Mouse (Mus musculus): Measurements from ENCODE around the gene Apoc2. TPM values are rescaled to one million over a fixed set of nuclear protein-coding genes. Genes with fewer than 3 reads are reported as not detected.

Gene Apoc2
- polyA plus RNA-seq, 2 experiments from 2014 or later, result not detected

DNA sequence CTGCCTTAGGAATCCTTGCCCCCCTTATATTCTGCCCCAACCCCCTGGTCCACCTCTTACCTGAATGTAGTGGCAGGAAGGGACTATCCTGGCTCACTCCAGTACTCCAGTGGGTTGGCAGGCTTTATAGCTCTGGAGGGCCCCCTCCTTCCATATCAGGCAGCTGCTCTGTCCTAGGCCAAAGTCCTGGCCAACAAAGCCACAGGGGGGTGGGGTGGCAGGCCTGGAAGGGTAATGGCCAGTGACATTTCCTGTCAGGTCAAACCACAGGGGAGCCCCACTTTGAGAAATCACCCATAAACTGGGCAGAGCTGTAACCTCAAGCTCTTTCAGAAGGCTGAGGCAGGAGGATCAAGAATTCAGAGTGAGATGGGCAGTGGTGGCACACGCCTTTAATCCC lies 1.1 kb downstream of the Apoc2 start:
- no peak for ATAC-seq

DNA sequence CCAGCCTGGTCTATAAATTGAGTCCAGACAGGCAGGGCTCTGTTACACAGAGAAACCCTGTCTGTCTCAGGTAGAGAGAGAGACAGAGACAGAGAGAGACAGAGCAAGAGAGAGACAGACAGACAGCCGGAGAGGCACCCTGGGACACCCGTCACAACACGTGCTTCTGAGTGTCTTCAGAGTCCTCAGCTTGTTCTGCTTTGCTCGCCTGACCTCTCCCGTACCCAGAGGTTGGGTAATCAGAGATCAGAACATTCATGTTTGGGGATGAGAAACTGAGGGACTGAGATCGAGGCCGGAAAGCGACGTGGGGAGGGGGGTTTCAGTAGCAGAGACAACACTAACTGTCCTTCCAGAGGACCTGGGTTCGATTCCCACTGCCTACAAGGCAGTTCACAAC lies 1.9 kb downstream of the Apoc2 start:
- ATAC-seq, result no peak

DNA sequence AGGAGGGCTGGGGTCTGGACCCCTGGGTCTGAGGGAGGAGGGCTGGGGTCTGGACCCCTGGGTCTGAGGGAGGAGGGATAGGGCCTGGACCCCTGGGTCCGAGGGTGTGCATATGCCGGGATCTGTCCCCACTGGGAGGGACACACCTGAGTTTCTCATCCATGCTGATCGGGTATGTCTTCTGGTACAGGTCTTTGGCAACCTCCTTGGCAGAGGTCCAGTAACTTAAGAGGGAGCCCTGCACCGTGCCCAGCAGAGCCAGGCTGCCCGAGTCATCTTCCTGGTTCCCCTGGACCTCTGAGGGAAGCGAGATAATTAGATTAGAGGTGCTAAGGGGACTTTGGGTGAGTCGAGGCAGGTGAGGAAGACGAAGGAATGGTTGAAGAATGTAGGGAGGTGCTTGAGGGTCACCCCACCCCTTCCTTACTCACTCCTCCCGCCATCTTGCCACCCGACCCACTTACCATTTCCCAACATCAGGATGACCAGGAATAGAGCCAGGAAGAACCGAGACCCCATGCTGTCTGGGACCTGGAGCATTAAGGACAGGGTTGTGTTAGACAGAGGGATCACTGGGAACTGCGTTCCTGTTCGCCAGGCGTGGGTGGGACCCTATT lies 4.5 kb downstream of the Apoc2 start:
- no peak for ATAC-seq

DNA sequence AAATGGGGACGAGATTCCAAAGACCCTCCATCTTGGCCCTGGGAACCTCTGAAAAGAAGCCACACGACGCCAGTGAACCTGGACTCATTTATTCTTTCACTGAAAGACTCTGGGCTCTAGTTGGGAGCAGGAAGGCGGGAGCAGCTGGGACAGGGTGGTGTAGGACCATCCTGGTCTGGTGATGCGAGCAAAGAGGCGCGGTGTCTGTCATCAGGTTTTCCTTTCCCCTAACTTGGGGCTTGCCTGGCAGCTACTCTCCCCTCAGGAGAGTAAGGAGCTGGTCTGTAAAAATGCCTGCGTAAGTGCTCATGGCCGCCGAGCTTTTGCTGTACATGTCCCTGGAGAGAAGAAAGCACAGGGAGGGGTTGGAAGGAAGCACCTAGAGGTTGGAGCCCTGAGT lies 6.2 kb downstream of the Apoc2 start:
- ATAC-seq, result no peak

DNA sequence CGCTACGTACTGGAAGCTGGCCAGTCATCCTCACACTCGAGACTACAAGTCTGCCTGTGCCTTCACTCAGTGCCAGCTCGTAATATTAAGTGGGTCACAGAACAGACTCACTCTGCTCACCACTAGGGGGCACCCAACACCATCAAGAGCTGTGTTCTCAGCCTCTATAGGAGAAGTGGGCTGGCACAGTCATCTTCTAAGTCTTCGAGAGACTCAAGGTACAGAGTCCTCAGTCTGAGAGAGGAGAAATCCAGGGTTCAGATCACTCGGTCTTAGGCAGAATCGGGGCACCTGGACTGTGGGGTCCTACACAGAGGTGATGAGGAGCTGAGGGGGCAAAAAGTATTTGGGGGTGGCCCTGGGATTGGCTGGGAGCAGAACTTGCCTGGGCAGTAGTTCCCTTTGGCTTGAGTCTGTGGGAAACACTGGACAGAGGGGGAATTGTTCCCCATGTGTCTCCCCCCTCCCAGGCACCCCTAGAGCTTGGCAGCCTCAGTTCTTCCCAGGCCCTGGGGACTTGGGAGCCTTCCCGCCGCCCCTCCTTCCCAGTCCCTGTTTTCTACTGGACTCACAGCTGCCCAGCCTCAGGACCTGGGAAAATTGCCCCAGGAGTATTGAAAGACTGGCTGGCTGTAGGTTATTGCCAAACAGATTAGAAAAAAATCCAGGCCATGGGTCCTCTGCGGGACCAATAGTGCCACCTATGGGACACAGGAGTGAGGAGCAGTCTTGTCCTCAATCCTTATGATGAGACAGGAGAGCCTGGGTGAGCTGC lies 8.6 kb downstream of the Apoc2 start:
- ATAC-seq, result peak; percentile 56

DNA sequence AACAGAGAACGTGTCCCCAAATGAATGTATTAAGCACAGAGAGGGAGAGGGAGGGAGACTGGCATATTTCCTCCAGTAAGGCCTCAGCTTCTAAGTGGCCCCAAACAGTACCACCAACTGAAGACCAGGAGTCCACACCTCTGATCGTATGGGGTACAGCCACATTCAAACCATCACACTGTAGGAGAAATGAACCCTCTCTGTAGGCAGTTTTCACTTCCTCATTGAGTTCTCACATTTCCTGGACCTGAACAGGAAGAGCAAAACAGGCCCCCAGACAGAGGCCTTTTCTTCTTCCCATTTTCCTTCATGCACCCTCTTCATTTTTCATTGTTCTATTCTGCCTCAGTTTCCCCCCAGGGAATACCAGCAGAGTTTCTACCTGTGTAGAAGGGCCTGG lies 10.3 kb downstream of the Apoc2 start:
- ATAC-seq, result no peak

DNA sequence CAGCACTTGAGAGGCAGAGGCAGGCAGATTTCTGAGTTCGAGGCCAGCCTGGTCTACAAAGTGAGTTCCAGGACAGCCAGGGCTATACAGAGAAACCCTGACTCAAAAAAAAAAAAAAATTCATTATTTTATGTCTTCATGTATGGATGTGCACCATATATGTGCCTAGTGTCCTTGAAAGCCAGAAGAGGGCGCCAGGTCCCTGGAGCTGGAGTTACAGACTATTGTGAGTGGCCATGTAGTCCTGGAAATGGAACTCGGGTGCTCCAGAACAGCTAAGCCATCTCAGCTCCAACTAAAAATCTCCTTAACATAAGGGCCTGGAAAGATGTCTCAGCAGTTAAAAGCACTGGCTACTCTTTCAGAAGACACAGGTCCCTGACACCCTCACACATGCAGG lies 11.0 kb downstream of the Apoc2 start:
- no peak for ATAC-seq

DNA sequence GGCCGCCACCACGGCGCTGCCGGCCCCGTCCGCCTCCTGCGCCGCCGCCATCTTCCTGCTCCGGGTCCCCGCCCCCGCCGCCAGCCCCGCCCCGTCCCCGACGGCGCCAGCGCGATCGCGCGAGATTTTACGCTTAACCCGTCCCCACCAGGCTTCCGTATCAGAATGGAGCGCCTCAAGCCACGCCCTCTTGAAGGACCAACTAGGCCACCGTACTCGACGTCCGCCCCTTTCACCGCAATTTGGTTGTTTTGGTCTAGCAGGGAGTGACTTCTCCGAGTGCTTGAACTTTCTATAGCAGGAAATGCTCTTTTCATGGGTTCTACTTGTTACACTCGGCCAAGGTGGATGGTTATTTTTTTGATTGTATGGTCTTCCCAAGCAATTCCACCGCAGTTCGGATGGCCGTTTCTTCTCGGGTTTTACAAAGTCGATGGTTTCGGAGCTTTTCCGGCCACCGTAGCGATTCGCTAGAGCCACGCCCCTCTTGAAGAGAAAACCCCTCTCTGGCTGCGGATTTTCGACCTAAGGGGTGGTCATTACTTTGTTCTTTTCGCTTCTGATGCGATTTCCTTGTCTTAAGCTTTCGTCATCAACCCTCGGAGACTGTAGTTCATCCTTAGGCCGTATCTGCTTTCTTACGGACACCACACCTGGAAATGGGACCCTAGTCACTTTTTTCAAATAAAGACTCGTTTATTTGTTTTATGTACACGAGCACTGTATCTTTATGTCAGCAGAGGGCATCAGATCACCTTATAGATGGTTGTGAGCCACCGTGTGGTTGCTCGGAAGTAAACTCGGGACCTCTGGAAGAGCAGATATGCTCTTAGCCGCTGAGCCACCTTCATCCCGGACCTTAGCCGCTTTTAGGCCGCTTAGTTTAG lies 12.5 kb downstream of the Apoc2 start, which contains the start of gene Clptm1:
TSS of gene Clptm1 (minus strand) at position 79 of the 887 bp plus-strand sequence.
- peak; percentile 64 for ATAC-seq

DNA sequence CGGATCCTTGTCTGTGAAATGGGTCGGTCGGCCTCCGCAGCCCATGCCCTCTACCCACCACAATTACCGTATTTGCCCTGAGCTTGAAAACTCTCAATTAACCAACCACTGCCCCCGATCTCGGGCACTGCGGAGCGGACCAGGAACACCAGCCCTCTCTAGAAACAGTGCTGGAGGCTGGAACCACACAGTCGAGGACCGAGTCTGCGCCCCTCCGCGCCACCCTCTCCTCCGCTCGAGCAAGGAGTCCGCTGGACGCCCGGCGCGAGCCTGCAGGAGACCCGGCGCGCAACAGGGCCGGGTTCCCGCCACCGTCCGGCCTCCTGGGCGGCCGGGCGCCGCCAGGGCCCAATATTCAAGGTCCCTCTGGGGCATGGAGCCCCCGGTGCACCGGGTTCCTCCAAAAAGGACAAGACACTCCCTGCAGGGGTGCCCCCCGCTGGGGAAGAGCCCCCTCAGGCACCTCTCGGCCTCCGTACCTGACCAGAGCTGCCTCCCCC lies 13.2 kb downstream of the Apoc2 start:
- ATAC-seq, result peak; percentile 6

DNA sequence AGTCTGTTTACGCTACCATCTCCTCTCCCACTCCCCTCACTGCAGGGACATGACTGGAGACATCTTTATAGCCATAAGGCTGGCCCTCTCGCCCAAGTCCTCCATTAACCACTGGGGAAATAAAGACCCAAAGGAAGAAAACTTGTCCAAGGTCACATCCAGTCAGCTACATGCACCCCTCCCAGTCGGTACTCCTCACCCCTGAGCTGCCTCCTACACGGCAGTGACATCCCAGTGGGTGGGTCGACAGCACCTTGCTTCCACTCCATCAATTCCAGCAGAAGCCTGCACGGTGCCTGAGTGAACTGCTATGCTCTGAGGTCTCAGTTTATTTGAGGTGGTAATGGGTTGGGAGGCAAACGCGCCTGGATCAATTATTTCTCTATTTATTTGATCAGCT lies 13.8 kb downstream of the Apoc2 start:
- ATAC-seq, result no peak

DNA sequence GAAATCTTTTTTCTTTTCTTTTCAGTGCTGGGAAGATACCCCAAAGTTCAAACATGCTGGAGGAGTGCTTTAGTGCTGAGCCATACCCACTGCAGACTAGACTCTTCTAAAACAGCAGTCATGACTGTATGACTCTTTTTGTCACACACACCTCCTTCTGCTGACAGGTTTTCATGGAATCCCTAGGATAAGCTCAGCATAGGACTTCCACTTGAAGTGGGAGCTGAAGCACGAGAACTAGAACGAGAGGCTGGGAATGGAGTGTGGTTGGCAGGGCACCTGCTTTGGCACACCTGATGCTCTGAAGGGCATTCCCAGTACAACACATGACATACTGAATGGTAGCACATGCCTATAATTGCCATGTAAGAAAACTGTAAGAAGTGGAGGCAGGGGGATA lies 25.1 kb downstream of the Apoc2 start:
- ATAC-seq, result no peak

DNA sequence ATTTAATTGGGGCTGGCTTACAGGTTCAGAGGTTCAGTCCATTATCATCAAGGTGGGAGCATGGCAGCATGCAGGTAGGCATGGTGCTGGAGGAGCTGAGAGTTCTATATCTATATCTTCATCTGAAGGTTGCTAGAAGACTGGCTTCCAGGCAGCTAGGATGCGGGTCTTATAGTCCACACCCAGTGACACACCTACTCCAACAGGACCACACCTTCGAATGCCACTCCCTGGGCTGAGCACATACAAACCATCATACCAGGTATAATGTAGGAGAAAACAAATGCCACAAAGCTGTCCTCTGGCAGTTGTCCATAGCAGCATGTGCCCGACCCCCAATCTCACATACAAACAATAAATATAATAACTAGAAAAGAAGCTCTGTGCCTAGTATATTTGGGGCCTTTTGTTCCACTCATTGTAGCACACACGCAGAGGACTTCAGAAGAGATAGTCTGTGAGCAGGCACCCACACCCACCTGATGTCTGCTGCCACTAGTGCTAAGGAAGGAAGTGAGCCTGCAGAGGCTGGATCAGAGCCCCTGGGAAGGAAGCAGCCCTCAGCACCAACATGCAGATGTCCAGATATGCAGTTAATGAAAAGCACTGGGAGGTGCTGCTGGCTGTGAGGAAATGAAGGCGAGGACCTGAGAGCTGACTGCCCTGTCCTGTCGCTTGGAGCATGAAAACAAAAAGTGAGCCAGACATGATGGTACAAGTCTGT lies 26.5 kb downstream of the Apoc2 start:
- ATAC-seq, result no peak

DNA sequence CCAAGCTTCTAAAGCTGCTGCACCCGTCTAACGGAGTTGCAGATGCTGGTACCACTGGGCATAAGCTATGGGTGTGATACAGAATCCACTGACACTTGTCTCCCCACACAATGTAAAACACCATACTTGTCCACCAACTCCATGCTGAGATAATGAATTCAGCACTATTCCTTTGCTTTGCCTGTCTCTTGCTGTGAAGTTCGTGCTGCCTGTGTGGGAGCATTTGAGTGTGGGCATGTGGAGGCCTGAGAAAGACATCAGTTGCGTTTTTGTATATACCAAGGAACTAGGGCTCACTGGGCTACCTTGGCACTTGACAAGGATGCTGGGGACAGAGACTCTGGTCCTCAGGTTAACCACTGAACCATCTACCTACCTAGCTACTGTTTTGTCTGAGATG lies 36.5 kb downstream of the Apoc2 start:
- ATAC-seq, result no peak

DNA sequence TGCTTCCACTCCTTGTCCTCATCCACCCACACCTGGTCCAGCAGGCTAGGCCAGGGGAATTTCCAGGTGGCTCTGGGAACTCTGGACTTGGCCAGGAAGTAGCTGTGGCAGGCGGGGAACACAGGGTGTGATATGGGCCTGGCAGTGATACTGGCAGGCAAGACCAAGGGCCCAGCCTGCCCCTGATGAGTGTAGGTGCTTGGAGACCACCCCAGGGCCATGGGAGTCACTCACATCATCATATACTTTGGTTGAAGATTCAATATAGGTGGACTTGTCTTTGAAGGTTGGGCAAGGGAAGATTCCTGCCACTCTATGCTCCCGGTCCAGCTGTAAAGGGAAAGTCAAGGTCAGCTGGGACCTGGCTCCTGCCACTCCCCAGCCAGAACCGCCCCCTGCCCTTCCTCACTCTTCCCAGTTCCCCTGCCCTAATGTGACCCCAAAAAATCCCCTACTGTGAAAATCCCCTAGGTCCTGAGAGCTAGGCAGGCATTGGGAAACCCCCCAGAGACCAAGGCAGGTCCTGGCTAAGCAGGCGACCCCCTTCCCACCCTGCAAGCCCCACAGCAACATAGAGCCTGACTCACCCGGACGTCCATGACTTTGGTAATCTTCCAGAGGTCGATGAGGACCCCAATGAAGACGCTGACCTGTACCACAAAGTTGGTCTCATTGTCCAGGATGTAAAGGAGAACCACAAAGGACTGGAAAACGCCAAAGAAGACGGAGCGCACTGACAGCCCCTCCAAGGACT lies 42.5 kb downstream of the Apoc2 start:
- no peak for ATAC-seq

DNA sequence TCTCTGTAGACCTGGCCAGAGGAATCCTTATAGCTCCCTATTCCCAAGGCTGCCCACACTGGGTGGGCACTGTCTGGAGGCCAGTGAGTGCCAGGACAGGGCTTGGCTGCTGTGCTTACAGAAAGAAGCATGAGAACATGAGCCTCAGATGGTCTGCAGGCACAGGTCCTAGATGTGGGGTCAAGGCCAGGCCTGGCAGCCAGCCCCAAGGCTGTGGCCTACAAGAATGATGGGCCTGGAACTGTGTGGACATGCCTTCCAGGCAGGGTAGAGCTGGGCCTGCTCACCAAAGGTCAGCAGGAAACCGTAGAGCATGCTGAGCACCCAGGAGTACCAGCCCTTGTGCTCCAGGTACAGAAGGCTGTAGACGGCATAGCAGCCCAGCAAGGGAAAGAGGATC lies 43.1 kb downstream of the Apoc2 start:
- ATAC-seq, result no peak

DNA sequence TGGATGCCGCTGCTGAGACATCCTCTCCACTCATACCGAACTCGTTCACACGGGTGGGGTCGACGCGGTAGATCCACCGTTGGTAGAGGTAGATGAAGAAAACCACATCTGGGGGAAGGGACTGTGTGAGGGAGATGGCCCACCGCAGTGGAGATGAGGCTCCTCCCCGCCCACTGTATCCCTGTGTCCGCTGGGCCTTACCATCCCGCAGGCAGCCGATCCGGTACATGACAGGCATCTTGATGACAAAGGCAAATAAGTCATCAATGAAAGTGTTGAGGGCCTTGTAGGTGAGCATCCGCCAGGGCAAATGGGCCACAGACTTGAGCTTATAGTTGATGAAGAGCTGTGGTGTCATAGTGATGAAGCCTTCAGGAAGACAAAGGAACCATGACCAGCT lies 43.9 kb downstream of the Apoc2 start:
- ATAC-seq, result no peak

DNA sequence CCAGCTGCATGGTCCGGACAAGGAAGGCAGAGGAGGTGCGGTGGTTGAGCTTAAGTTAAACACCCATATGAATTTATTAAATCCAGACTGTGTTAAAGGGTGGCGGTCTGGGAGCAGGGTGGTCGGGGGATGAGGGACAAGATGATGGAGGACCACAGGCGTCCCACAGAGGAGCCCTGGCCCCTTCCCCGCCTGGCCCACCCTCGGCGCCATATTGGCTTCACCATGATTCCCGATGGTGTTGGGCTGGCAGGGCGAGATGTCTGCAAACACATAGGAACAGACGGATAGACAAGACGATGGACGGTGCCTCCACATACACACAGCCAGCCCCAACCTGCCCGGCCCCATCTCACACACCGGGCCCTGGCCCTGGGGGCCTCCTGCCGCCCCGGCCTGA lies 44.5 kb downstream of the Apoc2 start:
- no peak for ATAC-seq

DNA sequence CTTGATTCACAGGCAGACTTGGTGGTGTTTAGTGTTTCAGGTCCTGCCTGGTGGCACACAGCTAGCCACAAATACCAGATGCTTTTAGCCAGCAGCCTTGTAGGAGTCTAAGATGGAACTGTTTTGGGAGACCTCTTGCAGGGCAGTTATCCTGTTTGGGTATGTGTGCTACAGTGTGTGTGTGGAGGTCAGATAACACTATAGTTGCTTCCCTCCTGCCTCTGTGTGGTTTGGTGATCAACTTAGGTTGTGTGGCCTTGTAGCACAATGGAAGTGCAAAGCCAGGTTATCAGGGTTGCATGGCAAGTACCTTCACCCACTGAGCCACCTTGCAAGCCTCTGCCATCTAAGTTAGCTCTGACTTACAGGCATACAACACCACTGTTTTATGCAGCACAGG lies 45.0 kb downstream of the Apoc2 start:
- no peak for ATAC-seq

DNA sequence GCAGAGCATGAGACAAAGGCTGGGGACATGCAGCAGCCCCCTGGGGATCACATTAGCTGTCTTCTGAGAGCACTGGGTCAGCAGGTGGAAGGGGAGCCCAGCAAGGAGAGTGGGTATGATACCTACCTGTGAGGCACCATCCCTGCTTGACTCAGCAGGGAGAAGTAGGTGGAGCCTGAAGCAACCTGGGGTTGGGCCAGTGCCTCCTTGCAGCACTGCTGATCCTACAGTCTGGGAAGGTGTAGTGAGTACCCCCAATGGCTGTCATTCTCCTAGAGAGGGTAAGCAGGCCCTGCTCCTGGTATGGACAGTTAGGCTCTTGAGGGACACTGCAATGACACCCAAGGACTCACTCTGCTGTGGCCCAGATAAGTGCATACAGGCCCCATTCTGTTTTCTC lies 45.5 kb downstream of the Apoc2 start:
- ATAC-seq, result no peak

DNA sequence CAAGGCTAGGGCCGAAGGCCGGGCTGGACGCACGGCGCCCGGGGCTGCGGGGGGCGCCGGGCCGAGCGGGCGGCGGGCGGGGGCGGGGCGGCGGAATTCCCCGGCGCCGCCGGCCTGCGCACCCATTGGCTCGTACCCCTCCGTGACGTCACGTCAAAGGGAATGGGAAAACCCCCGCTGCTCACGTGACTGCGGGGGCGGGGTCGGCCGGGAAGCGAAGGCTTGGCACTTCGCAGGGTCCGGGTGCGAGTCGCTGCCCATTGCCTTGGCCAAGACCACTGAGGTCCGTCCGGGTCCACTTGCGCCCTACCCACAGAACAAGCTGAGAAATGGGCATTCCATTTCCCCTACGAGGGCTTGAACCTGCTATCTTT lies 48.4 kb downstream of the Apoc2 start, which contains the start of gene Relb:
TSS of gene Relb (minus strand) at position 78 of the 374 bp plus-strand sequence.
- ATAC-seq, result peak; percentile 6

DNA sequence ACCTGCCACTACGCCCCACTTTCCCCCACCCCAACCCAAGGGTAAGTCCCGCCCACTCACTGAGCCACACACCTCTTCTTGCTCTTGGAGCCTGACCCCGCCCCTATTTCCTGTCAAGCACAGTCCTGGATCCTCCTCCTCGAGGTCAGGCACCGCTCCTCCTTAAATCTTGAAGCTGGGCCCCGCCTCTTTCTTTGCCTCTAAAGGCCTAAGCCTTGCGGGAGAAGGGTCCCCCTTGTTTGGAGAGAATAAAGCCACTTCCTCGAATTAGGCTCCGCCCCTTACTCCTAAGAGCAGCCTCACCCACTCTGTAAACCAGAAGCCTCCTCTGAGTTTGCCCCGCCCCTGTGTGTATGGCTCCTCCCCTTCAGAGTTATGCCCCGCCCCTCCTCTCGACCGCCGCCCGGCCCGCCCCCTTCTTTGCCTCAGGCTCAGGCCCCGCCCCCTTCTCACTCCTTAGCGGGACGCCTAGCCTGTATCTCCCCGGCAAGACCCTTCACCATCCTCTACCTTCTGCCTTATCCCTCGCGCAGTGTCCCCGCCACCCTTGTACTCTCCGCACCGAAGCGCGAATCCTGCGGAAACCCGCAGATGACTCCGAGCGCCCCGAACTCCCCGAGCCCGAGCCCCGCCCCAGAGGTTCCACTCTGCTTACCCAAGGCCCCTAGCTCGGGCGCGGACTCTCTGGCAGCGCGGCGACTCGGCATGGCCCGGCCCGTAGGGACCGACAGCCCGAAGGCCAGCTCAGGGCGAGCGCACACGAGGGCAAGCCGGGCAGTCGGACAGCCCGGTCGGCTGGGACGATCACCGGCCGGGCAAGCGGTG lies 49.0 kb downstream of the Apoc2 start:
- peak; percentile 86 for ATAC-seq
